Mouse (Mus musculus): ENCODE measurements around the gene Rarb. TPM values are rescaled to one million over a fixed set of nuclear protein-coding genes. Genes with fewer than 3 reads are reported as not detected.
A peak's percentile ranks its signal among the peaks of the same experiment; 100 is the strongest.

The Rarb gene
- total RNA-seq, 2 experiments from 2014 or later = 16.8 to 20.3 TPM

- no peak for DNase-seq
Observed at GRCm38 (mm10) chr14:16733595-16734298, 85.2 kb downstream of the Rarb start.

DNA sequence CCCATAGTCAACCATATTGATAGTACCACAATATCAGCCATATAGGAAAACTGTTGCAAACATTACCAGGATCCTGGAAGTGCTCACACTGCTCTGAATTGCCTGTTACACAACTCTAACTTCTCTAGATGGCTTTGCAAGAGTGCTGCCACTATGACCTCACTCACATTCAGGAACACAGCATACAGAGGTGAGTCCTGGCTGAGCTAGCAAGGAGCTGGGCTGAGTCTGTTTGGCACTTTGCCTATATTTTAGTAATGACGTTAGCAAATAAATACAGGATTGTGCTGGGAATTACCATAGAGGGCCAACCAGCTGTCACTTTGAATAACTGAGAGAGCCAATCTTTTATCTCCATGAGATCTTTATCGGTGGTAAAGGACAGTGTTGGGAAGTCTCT is 86.9 kb downstream of the Rarb start:
- no peak for DNase-seq

DNA sequence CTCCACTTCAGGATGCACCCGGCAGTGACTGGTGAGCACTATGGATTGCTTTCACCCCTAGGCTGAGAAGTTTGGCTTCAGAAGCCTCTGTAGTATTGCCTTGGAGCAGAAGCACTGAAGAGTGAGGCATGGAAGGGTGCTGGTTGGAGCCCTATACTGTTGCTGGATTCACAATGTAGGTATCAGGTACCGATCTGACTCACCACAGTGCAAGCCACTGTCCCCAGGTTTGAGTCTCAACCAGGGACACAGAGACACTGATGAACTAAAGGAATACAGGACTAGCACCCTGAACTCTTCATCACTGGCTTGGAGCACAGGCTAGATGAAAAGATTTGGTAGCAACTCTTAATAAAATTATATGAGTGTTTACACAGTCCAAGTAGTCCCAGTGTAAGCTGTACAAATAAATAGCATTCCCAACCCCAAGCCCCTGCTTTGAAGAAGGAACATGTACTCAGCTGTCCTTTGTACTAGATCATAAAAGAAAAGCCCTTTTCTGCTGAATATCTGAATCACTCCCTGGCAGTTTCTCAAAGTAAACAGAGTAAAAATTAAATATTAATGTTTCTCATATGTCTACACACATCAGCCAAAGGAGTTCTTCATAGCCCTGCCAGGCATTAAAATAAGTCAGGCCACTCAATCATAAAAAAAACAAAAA is 90.6 kb downstream of the Rarb start:
- no peak for DNase-seq

- no peak for DNase-seq
Observed at GRCm38 (mm10) chr14:16723991-16724390, 95.0 kb downstream of the Rarb start.

DNA sequence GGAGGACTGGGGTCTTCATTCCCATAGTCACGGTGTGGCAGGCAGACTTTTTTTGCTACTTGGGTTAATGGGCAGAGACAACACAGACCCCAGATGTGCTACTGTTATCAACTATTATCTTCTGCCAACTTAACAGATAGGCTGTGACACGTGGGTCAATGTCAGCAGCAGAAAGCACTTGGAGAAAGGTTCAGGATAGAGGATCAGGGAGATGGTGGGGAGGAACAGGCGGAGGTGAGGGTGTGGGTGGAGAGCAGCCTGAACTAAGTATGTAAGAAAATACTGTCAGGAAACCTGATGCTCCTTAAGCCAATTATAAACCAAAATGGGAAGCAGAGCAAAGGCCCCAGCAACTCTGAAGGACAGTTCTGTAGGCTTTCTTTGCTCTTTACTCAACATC is 101.1 kb downstream of the Rarb start:
- DNase-seq = no peak

GRCm38 (mm10) chr14:16714344-16714955 is 104.5 kb downstream of the Rarb start:
- DNase-seq = peak; percentile 20

DNA sequence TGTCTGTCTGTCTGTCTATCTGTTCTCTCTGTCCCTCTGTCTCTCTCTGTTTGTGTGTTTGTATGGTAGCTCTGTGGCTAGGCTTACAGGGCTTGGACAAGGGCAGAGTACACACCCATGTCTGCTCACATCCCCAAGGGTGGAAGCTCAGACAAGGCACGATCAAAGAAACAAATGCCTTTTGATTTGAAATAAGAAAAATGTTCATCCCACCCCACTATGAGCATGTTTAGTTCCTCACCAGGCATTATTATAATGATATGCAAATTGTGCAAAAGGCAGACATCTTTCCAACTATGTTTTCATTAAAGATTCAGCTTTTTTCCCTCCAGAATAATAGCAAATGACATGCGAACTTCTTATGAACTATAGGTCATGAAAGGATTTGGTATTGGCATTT is 105.2 kb downstream of the Rarb start:
- DNase-seq = no peak

DNA sequence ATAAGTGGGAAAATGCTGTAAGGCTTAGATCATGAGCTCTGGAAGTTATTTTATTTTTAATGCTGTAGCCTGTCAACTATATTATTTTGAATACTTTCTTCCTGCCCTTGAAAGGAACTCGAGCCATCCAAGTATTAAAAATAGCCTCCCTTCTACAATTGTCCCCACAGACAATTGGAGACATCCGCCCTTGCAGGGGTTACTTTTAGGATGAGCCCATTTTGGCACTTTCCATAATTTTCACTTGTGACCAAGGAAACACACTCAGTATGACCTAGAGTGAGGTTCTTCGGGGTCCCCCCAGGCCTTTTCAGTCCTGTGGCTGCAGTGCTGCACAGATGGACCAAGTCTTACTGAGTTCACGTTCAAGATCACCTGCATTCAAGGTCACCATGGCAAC is 119.7 kb downstream of the Rarb start:
- DNase-seq = no peak

GRCm38 (mm10) chr14:16695453-16696120 is 123.4 kb downstream of the Rarb start:
- DNase-seq = peak; percentile 21

- no peak for DNase-seq
Observed at GRCm38 (mm10) chr14:16678335-16678734, 140.6 kb downstream of the Rarb start.

- DNase-seq = no peak
Observed at GRCm38 (mm10) chr14:16677081-16677480, 141.9 kb downstream of the Rarb start.

DNA sequence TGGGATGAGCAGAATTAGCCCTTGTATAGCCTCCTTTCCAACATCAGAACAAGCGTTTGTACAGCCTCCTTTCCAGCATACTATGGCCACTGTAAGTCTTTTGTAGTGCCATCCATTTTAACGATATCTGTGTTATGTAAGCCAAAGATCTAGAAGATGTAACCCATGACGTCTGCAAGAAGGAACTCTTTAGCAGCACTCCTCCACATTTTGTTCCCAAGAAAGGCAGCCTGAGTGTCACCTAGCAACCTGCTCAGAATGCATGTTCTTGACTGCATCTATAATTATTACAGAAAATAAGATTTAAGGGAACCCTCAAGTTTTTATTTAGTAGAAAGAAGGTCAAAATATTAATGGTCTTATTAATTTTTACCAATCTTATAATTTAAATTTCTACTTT is 148.4 kb downstream of the Rarb start:
- no peak for DNase-seq

DNA sequence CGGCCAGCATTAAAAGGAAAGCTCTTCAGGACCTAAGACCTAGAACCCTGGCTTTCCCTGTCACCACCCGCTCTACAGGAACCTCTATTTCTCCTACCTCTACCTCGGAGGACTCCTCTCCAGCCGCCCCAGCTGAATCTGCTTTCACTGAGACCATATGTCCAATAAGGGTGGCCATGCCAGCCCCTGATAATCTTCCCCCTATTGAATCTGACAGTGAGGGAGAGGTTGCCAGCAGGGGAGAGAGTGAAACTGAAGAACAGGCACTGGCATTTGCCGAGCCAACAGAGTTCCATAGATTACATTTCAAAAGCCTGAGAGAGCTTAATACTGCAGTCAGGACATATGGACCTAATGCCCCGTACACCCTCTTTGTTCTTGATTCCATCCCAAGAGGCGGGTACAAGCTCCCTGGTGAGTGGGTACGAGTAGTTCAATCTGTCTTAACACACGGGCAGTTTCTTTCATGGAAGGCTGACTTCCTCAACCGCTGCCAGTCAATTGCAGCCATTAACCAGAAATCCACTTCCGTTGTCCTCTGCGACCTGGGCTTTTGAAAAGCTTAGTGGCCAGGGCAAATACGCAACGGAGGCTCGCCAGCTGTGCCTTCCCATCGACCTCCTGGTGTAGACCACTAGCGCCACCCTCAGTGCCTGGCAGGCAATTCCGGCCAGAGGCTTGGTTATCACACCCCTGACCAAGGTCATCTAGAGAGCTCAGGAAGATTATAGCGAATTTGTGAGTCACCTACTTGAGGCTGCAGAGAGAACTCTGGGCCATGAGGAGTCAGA is 179.6 kb downstream of the Rarb start:
- DNase-seq = no peak

GRCm38 (mm10) chr14:16613975-16614374 is 205.0 kb downstream of the Rarb start:
- DNase-seq = no peak

DNA sequence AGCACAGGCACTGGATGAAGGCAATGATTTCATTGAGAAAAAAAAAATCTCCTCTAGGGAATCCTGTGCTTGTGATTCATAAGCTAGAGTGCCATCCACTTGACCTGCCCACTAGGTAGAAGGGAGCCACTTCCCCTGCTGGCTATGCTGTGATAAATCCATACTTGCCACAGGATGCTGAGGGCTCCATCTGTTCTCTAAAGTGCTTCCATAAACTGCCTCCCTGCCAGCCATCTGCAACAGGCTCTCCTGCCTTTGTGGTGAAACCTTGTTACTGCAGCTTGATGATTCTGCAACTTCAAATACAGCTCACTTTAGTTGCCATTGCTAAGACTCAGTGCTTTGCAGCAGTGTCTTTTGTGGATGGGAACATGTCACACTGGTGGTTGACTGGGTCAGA is 213.5 kb downstream of the Rarb start:
- no peak for DNase-seq

DNA sequence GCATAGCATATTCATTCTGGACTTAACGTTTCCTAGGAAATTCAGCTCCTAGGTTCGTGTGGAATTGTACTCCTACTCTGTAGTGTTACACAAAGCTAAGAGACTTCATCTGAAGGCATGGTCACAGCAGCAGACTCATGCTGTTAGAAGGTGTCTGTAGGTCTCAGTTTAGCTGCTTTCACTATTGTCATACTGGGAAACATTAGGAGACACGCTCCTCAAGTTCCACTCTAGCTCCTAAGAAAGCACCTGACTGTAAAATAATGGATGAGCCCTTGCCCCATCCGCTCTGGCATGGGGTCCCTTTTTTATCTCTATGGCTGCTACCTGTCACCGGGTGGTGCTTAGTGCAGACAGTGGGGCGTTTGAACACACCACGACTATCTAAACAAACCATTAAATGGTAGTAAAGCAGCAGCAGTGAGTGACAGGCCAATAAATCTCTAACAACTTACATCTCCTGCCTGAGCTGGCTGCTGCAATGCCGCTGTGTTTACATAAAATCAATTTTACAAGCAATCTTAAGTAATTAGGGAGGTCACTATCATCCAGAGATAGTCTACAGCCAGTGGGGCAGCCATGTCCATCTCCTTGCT is 214.4 kb downstream of the Rarb start:
- DNase-seq = no peak

DNA sequence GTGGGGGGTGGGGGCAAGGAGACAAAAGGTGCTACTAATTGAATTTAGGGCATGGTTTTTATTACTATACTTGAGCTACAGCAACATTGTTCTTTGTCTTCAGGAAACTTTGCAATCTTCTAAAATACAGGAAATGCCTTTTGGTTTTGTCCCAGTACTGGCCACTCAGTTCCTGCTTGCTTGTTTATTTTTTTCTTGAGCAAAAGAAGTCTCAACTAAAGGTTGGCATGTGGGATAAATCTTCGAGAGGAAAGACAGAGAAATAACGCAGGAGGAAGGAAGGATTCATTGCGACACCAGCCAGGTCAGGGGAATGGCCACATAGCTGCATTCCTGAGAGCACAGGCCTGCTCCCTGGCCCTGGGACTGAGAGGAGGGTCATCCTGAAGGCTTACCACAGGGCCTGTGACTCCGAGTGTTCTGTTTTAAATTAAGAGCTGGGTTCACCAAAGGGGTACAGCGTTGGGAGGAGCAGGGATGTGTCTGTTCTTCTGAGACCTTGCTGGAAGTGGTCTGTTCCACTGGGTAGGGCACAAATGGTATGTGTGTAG is 215.8 kb downstream of the Rarb start:
- no peak for DNase-seq

GRCm38 (mm10) chr14:16599224-16599623 is 219.7 kb downstream of the Rarb start:
- peak; percentile 46 for DNase-seq

GRCm38 (mm10) chr14:16598074-16598501 is 220.9 kb downstream of the Rarb start:
- peak; percentile 27 for DNase-seq

DNA sequence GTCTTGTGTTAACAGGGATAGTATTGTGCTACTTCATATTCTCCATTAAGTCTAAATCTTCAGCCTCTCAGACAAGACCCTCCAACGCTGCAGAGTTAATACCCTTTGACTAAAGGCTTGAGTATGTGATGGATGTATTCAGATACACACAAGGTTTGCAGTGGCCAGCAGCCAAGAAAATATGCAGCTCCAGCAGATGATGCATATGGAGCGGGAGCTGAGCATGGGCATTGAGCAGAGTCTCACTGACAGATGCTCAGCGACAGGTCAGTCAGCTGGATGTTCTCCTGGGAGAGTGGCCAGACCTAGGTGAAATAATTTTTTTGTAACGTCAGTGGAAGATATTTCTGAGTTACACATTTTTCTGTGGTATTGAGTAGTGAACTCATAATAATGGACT is 229.8 kb downstream of the Rarb start:
- no peak for DNase-seq

DNA sequence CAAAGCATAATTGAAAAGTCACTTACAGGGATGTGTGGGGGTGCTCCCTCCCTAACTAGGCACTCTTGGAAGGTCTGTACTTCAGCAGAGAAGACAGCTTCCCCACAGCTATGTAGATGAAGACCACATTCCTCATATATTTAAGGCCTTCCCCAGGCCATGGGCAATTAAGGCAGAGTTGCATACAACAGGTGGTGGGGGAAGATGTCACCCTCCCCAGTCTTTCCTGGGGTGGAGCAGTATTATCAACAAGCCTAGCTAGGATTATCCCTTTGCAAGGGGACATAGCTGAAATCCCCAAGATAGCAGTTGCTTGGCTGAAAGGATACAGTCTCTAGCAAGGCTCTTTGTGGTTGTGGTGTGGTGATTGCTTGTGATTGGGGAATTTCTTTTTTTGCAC is 240.9 kb downstream of the Rarb start:
- no peak for DNase-seq

- DNase-seq = peak; percentile 12
Observed at GRCm38 (mm10) chr14:16577049-16577448, 241.9 kb downstream of the Rarb start.

Measured in heart, postnatal 4 days (tissue).